Mouse (Mus musculus): ENCODE data around the gene Ocln. TPM values are rescaled to one million over a fixed set of nuclear protein-coding genes. Genes with fewer than 3 reads are reported as not detected.

Ocln gene
- polyA plus RNA-seq, 1 experiment = not detected

DNA sequence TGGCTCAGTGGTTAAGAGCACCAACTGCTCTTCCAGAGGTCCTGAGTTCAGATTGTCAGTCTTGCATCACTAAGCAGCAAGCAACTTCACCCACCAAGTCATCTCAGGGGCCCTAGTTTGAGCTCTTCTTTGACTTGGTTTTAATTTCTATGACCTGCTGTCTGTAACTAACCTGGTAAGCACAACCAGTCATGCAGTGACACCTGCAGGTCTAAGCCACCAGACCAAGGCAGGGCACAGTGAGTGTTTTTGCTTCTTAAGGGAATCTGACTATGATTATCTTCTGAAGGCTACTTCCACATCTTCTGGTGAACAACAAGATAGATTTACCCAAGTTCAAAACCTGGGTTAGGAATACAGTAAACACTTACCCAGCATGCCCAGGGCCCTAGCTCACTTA is 27.4 kb upstream of the Ocln start:
- TF ChIP-seq CTCF (IDR thresholded peaks at IDR 0.05; ENCODE audit: borderline replicate concordance, insufficient read depth, low read length) (no peak), POLR2A (IDR thresholded peaks at IDR 0.05; ENCODE audit: low read depth, low read length) (no peak)
- Histone ChIP-seq H3K4me3 (ENCODE audit: insufficient read depth, low read length) (no peak overlapping the region), H3K27ac (ENCODE audit: insufficient read depth, low read length) (no peak overlapping the region), H3K4me1 (ENCODE audit: control insufficient read depth, insufficient read depth, low read length) (0 out of 2 replicates have a peak, but pooled peaks cover 3% of the 10 kb centered on the region)

DNA sequence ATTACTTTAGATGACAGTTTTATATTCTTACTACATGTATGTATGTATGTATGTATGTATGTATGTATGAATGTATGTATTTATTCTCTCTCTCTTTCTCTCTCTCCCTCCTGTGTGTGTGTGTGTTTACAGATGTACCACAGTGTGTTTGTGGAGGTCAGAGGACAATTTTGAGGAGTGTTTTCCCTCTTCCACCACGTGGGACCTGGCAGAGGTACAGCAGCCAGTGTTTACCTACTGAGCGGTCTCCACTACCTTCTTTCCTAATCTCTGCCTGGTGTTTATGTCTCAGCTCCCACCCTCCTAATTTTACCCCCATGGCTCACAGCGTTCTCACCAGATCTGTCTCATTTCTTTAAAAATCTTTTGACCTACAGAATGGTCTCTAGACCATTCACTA is 26.7 kb upstream of the Ocln start:
- Histone ChIP-seq H3K27ac (ENCODE audit: insufficient read depth, low read length) (no peak overlapping the region), H3K4me1 (ENCODE audit: control insufficient read depth, insufficient read depth, low read length) (0 out of 2 replicates have a peak, but pooled peaks cover 3% of the 10 kb centered on the region), H3K4me3 (ENCODE audit: insufficient read depth, low read length) (no peak overlapping the region)
- TF ChIP-seq POLR2A (IDR thresholded peaks at IDR 0.05; ENCODE audit: low read depth, low read length) (no peak), CTCF (IDR thresholded peaks at IDR 0.05; ENCODE audit: borderline replicate concordance, insufficient read depth, low read length) (no peak)

DNA sequence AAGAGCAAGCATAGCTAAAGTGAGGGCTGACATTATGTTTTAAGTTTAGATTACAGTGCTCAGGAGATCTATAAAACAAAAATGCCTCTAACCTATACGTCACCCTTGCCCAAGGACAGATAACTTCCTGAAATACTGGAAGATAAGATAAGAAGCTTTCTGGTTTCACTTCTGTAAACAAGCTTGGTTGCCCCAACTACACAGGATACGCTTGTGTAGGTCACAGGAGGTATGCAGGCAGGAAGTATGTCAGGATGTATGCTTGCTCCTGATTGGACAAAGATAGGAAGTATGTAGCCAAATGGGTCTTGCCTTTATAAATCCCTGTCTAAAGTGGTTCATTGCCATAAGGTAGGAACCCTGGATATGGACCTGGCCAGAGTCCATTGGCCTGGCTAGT is 23.4 kb upstream of the Ocln start:
- H3K4me3 ChIP-seq (ENCODE audit: insufficient read depth, low read length) = no peak overlapping the region
- no peak for TF ChIP-seq POLR2A (IDR thresholded peaks at IDR 0.05; ENCODE audit: low read depth, low read length)
- TF ChIP-seq CTCF (IDR thresholded peaks at IDR 0.05; ENCODE audit: borderline replicate concordance, insufficient read depth, low read length) = no peak
- no peak overlapping the region for H3K27ac ChIP-seq (ENCODE audit: insufficient read depth, low read length)
- no peaks in the 10 kb centered on the region for H3K4me1 ChIP-seq (ENCODE audit: control insufficient read depth, insufficient read depth, low read length)

- H3K4me1 ChIP-seq (ENCODE audit: control insufficient read depth, insufficient read depth, low read length) = no peaks in the 10 kb centered on the region
- H3K4me3 ChIP-seq (ENCODE audit: insufficient read depth, low read length) = no peak overlapping the region
- no peak overlapping the region for H3K27ac ChIP-seq (ENCODE audit: insufficient read depth, low read length)
- no peak for TF ChIP-seq CTCF (IDR thresholded peaks at IDR 0.05; ENCODE audit: borderline replicate concordance, insufficient read depth, low read length)
- no peak for TF ChIP-seq POLR2A (IDR thresholded peaks at IDR 0.05; ENCODE audit: low read depth, low read length)
These were observed 18.2 kb upstream of the Ocln start for GRCm38 (mm10) chr13:100570713-100571112.

GRCm38 (mm10) chr13:100568359-100568758 is 15.8 kb upstream of the Ocln start:
- no peaks in the 10 kb centered on the region for H3K4me1 ChIP-seq (ENCODE audit: control insufficient read depth, insufficient read depth, low read length)
- H3K27ac ChIP-seq (ENCODE audit: insufficient read depth, low read length) = no peak overlapping the region
- no peak overlapping the region for H3K4me3 ChIP-seq (ENCODE audit: insufficient read depth, low read length)
- TF ChIP-seq CTCF (IDR thresholded peaks at IDR 0.05; ENCODE audit: borderline replicate concordance, insufficient read depth, low read length) (no peak), POLR2A (IDR thresholded peaks at IDR 0.05; ENCODE audit: low read depth, low read length) (no peak)

DNA sequence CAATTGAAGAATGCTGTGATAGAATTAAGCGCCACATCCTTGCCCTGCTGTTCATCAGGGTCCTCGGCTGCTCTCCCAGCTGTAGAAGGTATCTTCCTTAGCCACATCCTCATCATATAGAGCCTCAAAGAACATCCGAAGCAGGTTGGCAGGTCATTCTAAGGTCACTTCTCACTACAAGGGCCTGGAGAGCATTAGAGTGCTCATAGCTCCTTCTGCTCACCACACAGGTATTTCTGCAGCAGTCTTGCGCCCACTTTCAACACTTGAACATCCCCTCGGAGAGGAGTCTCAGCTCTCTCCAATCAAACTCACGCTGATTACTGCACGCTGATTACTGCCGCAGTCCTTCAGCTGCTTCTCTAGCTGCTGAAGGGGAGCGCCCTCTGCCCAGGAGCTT is 6.9 kb upstream of the Ocln start:
- Histone ChIP-seq H3K27ac (ENCODE audit: insufficient read depth, low read length) (no peak overlapping the region), H3K4me3 (ENCODE audit: insufficient read depth, low read length) (no peak overlapping the region), H3K4me1 (ENCODE audit: control insufficient read depth, insufficient read depth, low read length) (no peaks in the 10 kb centered on the region)
- TF ChIP-seq CTCF (IDR thresholded peaks at IDR 0.05; ENCODE audit: borderline replicate concordance, insufficient read depth, low read length) = no peak
- no peak for TF ChIP-seq POLR2A (IDR thresholded peaks at IDR 0.05; ENCODE audit: low read depth, low read length)

DNA sequence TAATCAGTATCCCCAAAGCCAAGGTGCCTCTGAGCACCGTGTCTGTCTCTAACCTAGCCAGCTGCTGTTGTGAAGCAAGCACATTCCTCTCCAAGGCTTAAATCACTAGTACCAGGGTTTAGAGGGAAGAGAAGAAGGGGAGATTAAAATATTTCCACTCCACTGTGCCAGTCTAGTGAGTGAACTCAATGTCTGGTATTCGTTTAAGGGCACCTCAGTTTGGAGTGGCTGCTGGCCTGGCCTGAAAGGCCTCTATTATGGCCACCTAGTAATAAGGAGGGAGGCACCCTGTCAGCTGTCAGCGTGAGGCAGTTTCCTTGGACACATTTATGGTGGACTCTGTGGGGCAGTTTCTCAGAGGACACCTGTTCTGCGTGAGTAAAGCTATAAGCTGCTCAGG is 4.5 kb upstream of the Ocln start:
- H3K4me1 ChIP-seq (ENCODE audit: control insufficient read depth, insufficient read depth, low read length) = no peaks in the 10 kb centered on the region

DNA sequence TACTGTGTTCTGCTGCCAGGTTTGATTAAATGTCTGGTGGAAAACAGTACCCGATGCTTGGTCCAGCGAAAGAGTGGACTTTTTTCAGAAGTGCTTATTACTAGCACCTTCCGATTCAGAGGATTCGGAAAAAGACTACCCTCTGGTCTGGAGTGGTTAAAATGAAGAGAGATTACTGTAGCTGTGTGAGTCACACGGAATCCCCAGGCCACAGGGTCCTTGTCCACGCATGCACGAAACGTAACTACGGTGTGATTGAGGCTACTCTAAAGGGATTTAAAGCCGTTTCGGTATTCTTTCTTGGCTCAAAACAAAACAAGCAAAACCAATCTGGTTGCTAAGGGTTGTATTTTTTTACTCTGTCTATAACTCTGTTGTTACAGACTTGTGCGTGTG is 522 bp upstream of the Ocln start:
- TF ChIP-seq POLR2A (IDR thresholded peaks at IDR 0.05; ENCODE audit: low read depth, low read length) = no peak
- no peak for TF ChIP-seq CTCF (IDR thresholded peaks at IDR 0.05; ENCODE audit: borderline replicate concordance, insufficient read depth, low read length)
- H3K4me1 ChIP-seq (ENCODE audit: control insufficient read depth, insufficient read depth, low read length) = no peaks in the 10 kb centered on the region
- H3K27ac ChIP-seq (ENCODE audit: insufficient read depth, low read length) = no peak overlapping the region
- H3K4me3 ChIP-seq (ENCODE audit: insufficient read depth, low read length) = peak overlapping the region; percentile 40

More for the DNA sequence above, 4.5 kb upstream of the Ocln start:
- Histone ChIP-seq H3K4me3 (ENCODE audit: insufficient read depth, low read length) (no peak overlapping the region), H3K27ac (ENCODE audit: insufficient read depth, low read length) (no peak overlapping the region)
- TF ChIP-seq POLR2A (IDR thresholded peaks at IDR 0.05; ENCODE audit: low read depth, low read length) (no peak), CTCF (IDR thresholded peaks at IDR 0.05; ENCODE audit: borderline replicate concordance, insufficient read depth, low read length) (no peak)

- Histone ChIP-seq H3K4me1 (ENCODE audit: control insufficient read depth, insufficient read depth, low read length) (no peaks in the 10 kb centered on the region), H3K4me3 (ENCODE audit: insufficient read depth, low read length) (peak overlapping the region; percentile 40), H3K27ac (ENCODE audit: insufficient read depth, low read length) (no peak overlapping the region)
- TF ChIP-seq CTCF (IDR thresholded peaks at IDR 0.05; ENCODE audit: borderline replicate concordance, insufficient read depth, low read length) (no peak), POLR2A (IDR thresholded peaks at IDR 0.05; ENCODE audit: low read depth, low read length) (no peak)
These were observed 529 bp downstream of the Ocln start for GRCm38 (mm10) chr13:100552009-100552368.

GRCm38 (mm10) chr13:100551371-100552008 is 1.0 kb downstream of the Ocln start:
- TF ChIP-seq POLR2A (IDR thresholded peaks at IDR 0.05; ENCODE audit: low read depth, low read length) = no peak
- TF ChIP-seq CTCF (IDR thresholded peaks at IDR 0.05; ENCODE audit: borderline replicate concordance, insufficient read depth, low read length) = no peak
- H3K4me1 ChIP-seq (ENCODE audit: control insufficient read depth, insufficient read depth, low read length) = no peaks in the 10 kb centered on the region
- H3K27ac ChIP-seq (ENCODE audit: insufficient read depth, low read length) = no peak overlapping the region
- peak overlapping the region; percentile 40 for H3K4me3 ChIP-seq (ENCODE audit: insufficient read depth, low read length)
